Mouse (Mus musculus) Patski (cell line): ENCODE data around the gene Gfpt2. TPM values are rescaled to one million over a fixed set of nuclear protein-coding genes. Genes with fewer than 3 reads are reported as not detected.
"Not testable (repeated sequence)": the region's sequence is repeated elsewhere in the genome, so short reads cannot be mapped to it uniquely, and the experiment has no call there.

Source experiments
- ATAC-seq: fragments of 100-300 bp; one replicate; pipeline ENCODE4 v1.8.0; 2021
- CTCF ChIA-PET: fragments of 350-600 bp; sonication (Branson Sonifier 250); formaldehyde crosslinking; loops from one replicate; lab custom pipeline; 2022; ENCODE audit warnings: inconsistent platforms; lab: Charles Lee
- POLR2A ChIA-PET: fragments of 350-600 bp; sonication (Branson Sonifier 250); formaldehyde crosslinking; loops from one replicate; lab custom pipeline; 2022; ENCODE audit warnings: antibody characterized with exemption, inconsistent platforms; lab: Charles Lee
- DNase-seq: peaks from one replicate; pipeline ENCODE4 v3.0.0-alpha.2; 2011; ENCODE audit warnings: low read depth, low spot score
- H3K27me3 ChIP-seq: fragments of 371-371 bp; one replicate; pipeline ENCODE4 v1.5.1; 2021
- CTCF ChIP-seq: fragments of 100-300 bp; IDR thresholded peaks from one replicate; pipeline ENCODE4 v1.5.1; 2021
- in situ Hi-C: fragments of 300-500 bp; cut with MboI; formaldehyde crosslinking; loops from 3 replicates; pipeline ENCODE4 v1.11.1; 2018; ENCODE audit warnings: low pct_unique_long_range_greater_than_20kb, mixed read lengths
- polyA plus RNA-seq: library from polyadenylated mRNA; unstranded; gene quantifications from one replicate; pipeline ENCODE4 v1.2.3, GENCODE M21; 2021

Gfpt2 gene
- polyA plus RNA-seq, 1 experiment from 2014 or later = 0.03 TPM

DNA sequence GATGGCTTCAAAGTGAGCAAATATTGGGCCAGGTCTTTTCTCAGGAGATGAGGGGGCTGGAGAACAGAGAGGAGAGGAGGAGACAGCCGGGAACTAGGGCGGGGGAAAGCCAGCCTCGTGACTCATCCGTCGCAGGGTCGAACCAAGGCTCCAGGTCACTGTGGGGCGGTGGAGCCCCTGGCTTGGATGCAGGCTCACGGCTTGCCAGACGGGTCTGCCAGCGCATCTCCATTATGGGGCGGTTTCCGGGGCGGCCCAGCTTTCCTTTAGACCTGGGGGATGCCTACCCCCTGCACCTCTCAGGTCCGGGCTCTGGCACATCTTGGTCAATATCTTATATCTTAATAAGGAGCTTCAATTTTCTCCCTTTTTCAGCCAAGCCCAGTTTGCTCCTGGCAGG is 847 bp upstream of the Gfpt2 start:
- no peak for TF ChIP-seq CTCF
- DNase-seq (no peak), ATAC-seq (no peak)
- H3K27me3 ChIP-seq = peaks cover 59% of the 10 kb centered on the region
- ChIA-PET CTCF (no interaction called here), POLR2A (interaction anchor here (0.7 kb wide), 1 partner anchor 684 kb away, joined by 3 read pairs; no protein-coding TSS in a partner anchor)
- in situ Hi-C loops = no loop called here

- DNase-seq (no peak), ATAC-seq (no peak)
- no peak for TF ChIP-seq CTCF
- H3K27me3 ChIP-seq = peaks cover 55% of the 10 kb centered on the region
- ChIA-PET CTCF (no interaction called here), POLR2A (no interaction called here)
- in situ Hi-C loops = no loop called here
Observed at GRCm38 (mm10) chr11:49794342-49795144, 565 bp downstream of the Gfpt2 start.

- ATAC-seq = no peak
- peaks cover 69% of the 10 kb centered on the region for H3K27me3 ChIP-seq
- no peak for TF ChIP-seq CTCF
- ChIA-PET POLR2A (no interaction called here), CTCF (interaction anchor here (1.2 kb wide), 1 partner anchor 23 kb away, joined by 3 read pairs; no protein-coding TSS in a partner anchor)
- DNase-seq = no peak
- in situ Hi-C loops = no loop called here
Observed at GRCm38 (mm10) chr11:49798931-49799330, 5.0 kb downstream of the Gfpt2 start.

DNA sequence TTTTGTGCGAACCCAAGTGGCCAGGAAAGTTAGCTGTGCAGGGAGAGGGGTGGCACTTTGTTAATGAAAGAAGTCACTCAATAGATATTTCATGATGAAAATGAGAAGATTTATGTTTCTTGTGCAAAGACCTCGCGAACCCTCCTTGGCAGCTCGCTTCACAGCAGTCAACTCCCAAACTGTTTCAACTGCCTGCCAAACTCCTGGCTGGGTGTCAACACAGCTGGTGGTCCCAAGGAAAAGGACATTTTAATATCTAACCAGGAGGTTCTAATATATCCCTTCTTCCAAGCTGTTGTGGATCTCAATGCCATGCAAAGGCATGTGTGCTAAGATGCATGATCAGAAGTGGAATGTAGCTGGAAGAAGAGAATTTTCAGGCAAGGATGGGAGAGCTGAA is 7.5 kb downstream of the Gfpt2 start:
- POLR2A ChIA-PET = no interaction called here
- CTCF ChIA-PET = interaction anchor here (1.1 to 1.6 kb wide), 2 partner anchors 22 to 25 kb away, joined by 3 to 4 read pairs; no protein-coding TSS in a partner anchor
- TF ChIP-seq CTCF = no peak
- DNase-seq (no peak), ATAC-seq (no peak)
- peaks cover 57% of the 10 kb centered on the region for H3K27me3 ChIP-seq
- in situ Hi-C loops = no loop called here

GRCm38 (mm10) chr11:49803801-49804200 is 9.8 kb downstream of the Gfpt2 start:
- POLR2A ChIA-PET = no interaction called here

DNA sequence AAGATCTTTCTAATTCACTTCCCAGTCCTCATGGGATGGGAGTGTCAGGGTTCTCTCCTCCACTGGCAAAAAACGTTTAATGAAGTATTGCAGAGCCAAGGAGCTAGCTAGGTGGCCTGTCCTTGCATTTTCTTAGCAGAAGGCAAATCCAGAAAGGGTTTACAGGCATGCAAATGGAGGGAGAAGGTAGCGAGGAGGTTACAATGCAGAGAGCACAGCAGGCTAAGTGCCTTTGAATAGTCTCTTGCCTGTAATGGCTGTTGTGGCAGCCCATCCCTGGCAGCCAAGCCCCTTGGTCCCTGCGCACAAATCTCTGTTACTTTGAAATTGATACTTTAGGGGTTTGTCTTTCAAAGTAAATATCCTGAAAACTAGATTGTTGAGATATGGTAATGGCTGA is 12.2 kb downstream of the Gfpt2 start:
- TF ChIP-seq CTCF = no peak
- DNase-seq (no peak), ATAC-seq (no peak)
- in situ Hi-C loops = no loop called here
- CTCF ChIA-PET = no interaction called here
- peaks cover 33% of the 10 kb centered on the region for H3K27me3 ChIP-seq
- POLR2A ChIA-PET = no interaction called here

More at GRCm38 (mm10) chr11:49803801-49804200, 9.8 kb downstream of the Gfpt2 start:
- peaks cover 41% of the 10 kb centered on the region for H3K27me3 ChIP-seq
- CTCF ChIA-PET = no interaction called here
- in situ Hi-C loops = no loop called here
- ATAC-seq (no peak), DNase-seq (no peak)
- TF ChIP-seq CTCF = no peak

DNA sequence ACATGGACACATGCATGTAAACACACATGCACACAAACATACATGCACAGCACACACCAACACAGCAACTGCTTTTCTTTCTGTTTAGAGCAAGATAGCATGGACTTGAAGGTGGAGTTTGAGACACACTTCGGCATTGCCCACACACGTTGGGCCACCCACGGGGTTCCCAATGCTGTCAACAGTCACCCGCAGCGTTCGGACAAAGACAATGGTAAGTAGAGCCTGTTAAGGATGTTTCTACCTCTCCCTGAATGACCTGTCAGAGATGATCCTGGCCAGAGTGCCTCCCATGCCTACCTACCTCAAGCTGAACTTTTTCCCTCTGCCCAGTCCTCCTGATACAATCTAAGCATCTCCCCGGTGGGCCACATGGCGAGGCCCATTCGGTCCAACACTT is 15.0 kb downstream of the Gfpt2 start:
- DNase-seq (no peak), ATAC-seq (no peak)
- POLR2A ChIA-PET = no interaction called here
- peaks cover 35% of the 10 kb centered on the region for H3K27me3 ChIP-seq
- no peak for TF ChIP-seq CTCF
- in situ Hi-C loops = no loop called here
- CTCF ChIA-PET = no interaction called here

GRCm38 (mm10) chr11:49810696-49811095 is 16.7 kb downstream of the Gfpt2 start:
- CTCF ChIA-PET, in situ Hi-C loops, POLR2A ChIA-PET, ATAC-seq, DNase-seq: not testable (repeated sequence)
- H3K27me3 ChIP-seq = peaks cover 32% of the 10 kb centered on the region

GRCm38 (mm10) chr11:49811099-49811541 is 17.1 kb downstream of the Gfpt2 start:
- in situ Hi-C loops = no loop called here
- CTCF ChIA-PET = no interaction called here
- peaks cover 37% of the 10 kb centered on the region for H3K27me3 ChIP-seq
- ATAC-seq (peak; percentile 54), DNase-seq (no peak)
- POLR2A ChIA-PET = no interaction called here
- no peak for TF ChIP-seq CTCF

- CTCF ChIA-PET = no interaction called here
Observed at GRCm38 (mm10) chr11:49811879-49812278, 17.9 kb downstream of the Gfpt2 start.

DNA sequence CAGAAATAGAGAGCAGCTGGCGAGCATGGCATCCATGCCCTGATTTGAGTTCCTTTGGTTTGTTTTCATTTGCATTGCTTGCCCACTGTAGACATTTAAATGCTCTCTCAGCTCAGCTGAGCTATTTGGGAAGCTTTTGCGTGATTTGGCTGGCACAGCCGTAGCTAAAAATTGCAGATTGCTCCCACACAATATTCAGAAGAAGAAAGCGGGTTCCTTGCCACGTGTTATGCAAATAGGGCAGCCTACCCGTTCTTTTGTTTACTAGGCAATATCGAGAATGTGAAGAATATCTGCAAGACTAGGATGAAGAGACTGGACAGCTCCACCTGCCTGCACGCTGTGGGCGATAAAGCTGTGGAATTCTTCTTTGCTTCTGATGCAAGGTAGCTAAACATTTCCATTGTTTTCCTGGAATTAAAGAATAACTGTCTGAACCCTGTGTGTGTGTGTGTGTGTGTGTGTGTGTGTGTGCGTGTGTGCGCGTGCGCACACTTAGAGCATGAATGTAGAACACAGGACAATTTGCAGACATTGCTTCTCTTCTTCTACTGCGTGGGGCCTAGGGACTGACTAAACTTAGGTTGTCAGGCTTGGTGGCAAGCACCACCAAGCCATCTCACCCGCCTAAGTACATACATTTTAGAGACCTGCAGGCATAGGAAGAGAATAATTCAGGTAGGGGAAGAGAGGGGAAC is 25.0 kb downstream of the Gfpt2 start:
- no peak for ATAC-seq
- TF ChIP-seq CTCF = no peak
- CTCF ChIA-PET = no interaction called here
- in situ Hi-C loops = no loop called here
- no peak for DNase-seq
- H3K27me3 ChIP-seq = peaks cover 47% of the 10 kb centered on the region
- POLR2A ChIA-PET = no interaction called here

More at GRCm38 (mm10) chr11:49811879-49812278, 17.9 kb downstream of the Gfpt2 start:
- POLR2A ChIA-PET = no interaction called here
- DNase-seq (no peak), ATAC-seq (no peak)
- H3K27me3 ChIP-seq = peaks cover 37% of the 10 kb centered on the region
- no peak for TF ChIP-seq CTCF
- in situ Hi-C loops = no loop called here
